Mouse (Mus musculus): Measurements from ENCODE around the gene Eps8l1.
"Not testable (repeated sequence)": the region's sequence is repeated elsewhere in the genome, so short reads cannot be mapped to it uniquely, and the experiment has no call there.

Gene Eps8l1

GRCm38 (mm10) chr7:4460576-4461434, at the start of gene Eps8l1:
Gene Eps8l1 (plus strand): TSS chr7:4460674.
- DNase-seq (ENCODE audit: low spot score), result peak; percentile 40

- not testable (repeated sequence) for DNase-seq (ENCODE audit: low spot score)
Observed at GRCm38 (mm10) chr7:4412406-4412805, 48.1 kb upstream of the Eps8l1 start.

GRCm38 (mm10) chr7:4419681-4420080, 40.8 kb upstream of the Eps8l1 start:
- DNase-seq (ENCODE audit: low spot score), result no peak

- no peak for DNase-seq (ENCODE audit: low spot score)
Observed at GRCm38 (mm10) chr7:4420230-4420629, 40.2 kb upstream of the Eps8l1 start.

- peak; percentile 73 for DNase-seq (ENCODE audit: low spot score)
Observed at GRCm38 (mm10) chr7:4427161-4427912, 33.1 kb upstream of the Eps8l1 start.

GRCm38 (mm10) chr7:4430246-4430844, 30.1 kb upstream of the Eps8l1 start:
- no peak for DNase-seq (ENCODE audit: low spot score)

- DNase-seq (ENCODE audit: low spot score), result peak; percentile 30
Observed at GRCm38 (mm10) chr7:4431548-4431947, 28.9 kb upstream of the Eps8l1 start.

- no peak for DNase-seq (ENCODE audit: low spot score)
Observed at GRCm38 (mm10) chr7:4432026-4432425, 28.4 kb upstream of the Eps8l1 start.

- DNase-seq (ENCODE audit: low spot score), result no peak
Observed at GRCm38 (mm10) chr7:4437721-4438120, 22.8 kb upstream of the Eps8l1 start.

- no peak for DNase-seq (ENCODE audit: low spot score)
Observed at GRCm38 (mm10) chr7:4440549-4440948, 19.9 kb upstream of the Eps8l1 start.

- DNase-seq (ENCODE audit: low spot score), result peak; percentile 91
Observed at GRCm38 (mm10) chr7:4445216-4445791, 15.2 kb upstream of the Eps8l1 start, which contains the start of gene Rdh13. Gene Rdh13 (minus strand): TSS chr7:4445649.

GRCm38 (mm10) chr7:4447138-4447537, 13.3 kb upstream of the Eps8l1 start:
- DNase-seq (ENCODE audit: low spot score), result no peak

GRCm38 (mm10) chr7:4448439-4448838, 12.0 kb upstream of the Eps8l1 start:
- DNase-seq (ENCODE audit: low spot score), result no peak

GRCm38 (mm10) chr7:4449211-4449610, 11.3 kb upstream of the Eps8l1 start:
- DNase-seq (ENCODE audit: low spot score), result no peak

- DNase-seq (ENCODE audit: low spot score), result no peak
Observed at GRCm38 (mm10) chr7:4452644-4453043, 7.8 kb upstream of the Eps8l1 start.

- no peak for DNase-seq (ENCODE audit: low spot score)
Observed at GRCm38 (mm10) chr7:4464194-4464824, 3.8 kb downstream of the Eps8l1 start.

GRCm38 (mm10) chr7:4467801-4468200, 7.3 kb downstream of the Eps8l1 start:
- DNase-seq (ENCODE audit: low spot score), result no peak

- DNase-seq (ENCODE audit: low spot score), result peak; percentile 70
Observed at GRCm38 (mm10) chr7:4470275-4471178, 10.1 kb downstream of the Eps8l1 start.

- DNase-seq (ENCODE audit: low spot score), result peak; percentile 65
Observed at GRCm38 (mm10) chr7:4471179-4471555, 10.7 kb downstream of the Eps8l1 start.

- DNase-seq (ENCODE audit: low spot score), result no peak
Observed at GRCm38 (mm10) chr7:4473940-4474339, 13.5 kb downstream of the Eps8l1 start.

Data from yolk sac, embryonic 10.5 days (tissue).